Mouse (Mus musculus): Measurements from ENCODE around the gene Pawr.

The Pawr gene

DNA sequence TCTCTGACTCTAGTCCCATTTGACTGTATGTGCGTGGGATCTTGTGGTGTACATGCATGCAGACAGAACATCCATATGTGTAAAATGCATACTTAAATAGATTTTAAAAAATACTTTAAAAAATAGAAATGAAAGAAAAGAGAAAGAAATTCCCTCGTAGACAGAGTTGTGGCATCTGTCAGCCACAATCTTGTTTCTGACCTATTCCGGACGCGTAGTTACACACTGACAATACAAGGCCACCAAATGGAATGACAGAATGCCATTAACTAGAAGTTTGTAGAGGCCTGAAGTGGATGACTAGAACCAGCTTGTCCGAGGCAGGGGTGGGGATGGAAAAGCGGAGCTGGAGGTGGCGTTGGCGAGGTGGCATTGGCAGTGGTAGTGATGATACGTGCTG lies 60.2 kb downstream of the Pawr start:
- DNase-seq = peak; percentile 73

DNA sequence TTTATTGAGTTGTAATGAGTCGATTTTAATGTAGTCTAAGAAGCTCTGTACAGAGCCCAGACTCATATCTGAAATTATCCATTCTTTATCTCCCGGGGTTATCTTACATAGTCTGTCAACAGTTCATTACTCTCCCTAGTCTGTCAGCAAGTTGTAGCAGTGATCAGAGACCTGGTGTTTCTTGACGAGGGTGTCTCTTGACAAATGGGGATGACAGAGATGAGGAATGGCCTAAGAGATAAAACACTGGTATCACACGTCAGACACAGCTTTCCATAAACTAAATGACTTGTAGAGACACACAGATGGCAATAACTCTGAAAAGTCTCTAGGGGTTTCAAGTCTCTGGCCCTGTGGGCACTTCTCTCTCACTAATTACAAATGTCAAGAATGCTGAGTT lies 62.4 kb downstream of the Pawr start:
- peak; percentile 55 for DNase-seq

DNA sequence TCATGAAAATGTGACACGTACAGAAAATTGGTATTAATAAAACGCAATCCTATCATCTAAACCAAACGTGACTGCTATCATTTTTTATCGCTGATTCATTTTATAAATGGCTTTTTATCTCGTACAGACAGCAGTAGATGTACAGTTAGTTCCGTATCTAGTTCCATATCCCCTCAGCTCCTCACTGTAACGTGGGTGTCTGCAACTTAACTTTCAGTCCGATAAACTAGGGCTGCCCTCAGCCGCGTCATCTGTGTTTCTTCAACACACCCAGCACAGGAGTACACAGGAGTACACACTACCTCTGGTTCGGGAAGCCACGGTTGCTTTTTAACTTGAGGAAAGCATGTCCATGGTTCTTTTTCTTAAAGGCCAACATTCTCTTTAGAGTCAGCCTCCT lies 63.3 kb downstream of the Pawr start:
- peak; percentile 4 for DNase-seq

DNA sequence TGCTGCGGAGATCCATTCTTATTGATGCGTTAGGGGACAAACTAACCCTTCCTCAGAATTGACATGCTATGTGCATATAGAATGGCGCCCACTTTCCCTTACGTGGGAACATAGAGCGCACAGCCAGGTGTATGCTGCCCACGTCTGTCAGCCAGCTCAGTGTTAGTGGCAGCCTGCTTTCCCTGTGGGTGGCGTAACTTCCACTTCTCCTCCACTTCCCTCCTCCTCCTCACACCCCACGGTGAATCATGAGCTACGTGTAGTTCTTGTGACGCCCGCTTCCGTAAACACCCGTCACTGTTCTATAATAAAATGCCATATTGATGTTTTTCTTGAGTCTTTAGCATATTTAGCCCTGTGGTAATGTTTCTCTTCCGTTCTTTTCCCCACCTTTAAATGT lies 63.7 kb downstream of the Pawr start:
- DNase-seq = peak; percentile 58

DNA sequence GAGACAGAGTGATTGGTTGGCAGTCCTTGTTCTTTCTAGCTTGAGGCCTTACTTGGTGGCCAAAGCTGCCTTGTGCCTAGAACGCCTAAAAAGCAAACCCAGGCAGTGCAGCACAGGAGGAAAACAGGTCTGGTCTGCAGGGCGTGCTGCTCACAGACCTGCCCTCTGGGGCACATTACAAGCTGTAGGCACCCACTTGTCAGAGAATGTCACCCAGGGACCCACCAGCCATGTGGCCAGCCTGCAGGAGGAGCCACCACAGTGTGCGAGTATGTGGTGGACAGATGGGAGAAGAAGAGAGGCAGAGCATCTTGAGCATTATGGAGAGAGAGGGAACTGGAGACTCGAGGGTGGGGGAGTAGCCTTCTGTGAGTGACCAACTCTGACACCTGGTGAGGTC lies 70.8 kb downstream of the Pawr start:
- DNase-seq = peak; percentile 79

DNA sequence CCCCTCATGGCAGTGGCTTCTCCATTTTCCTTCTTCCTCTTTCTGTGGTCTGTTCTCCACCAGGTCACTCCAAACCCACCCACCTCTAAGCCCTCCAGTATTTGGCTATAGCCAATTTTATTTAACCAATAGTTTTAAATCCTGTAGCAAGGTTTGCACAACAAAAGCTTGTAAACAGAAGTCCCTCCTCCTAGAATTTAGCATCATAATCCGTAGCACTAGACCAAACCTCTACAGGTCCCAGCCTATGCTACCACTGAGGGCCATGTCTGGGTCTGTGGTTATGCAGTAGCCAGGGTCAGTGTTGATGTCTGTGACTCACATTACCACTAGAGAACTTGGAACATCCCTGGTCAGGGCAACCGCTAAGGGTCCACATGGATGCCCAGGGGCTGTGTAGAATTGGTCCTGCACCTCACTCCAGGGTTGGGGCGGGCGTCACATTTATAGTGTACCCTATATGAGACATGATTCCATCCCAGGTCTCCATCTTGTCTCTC lies 71.5 kb downstream of the Pawr start:
- peak; percentile 80 for DNase-seq

DNA sequence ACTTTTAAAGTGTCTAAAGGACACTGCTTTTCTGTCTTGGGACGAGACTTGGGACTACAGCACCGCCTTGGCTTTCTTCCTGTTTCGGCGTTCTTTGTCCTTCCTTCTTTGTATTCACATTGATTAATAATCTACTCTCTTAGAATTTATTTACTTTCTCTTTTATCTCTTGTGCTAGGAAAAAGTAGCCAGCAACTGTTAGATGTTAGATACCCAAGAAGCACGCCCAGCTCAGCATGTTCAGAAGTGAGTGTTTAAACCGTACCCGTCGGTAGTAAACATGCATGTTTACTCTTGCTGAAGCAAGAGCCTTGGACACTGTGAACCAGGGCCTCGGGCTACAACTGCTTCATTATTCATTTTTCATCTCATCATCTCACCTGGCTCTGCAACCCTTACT lies 72.2 kb downstream of the Pawr start:
- peak; percentile 45 for DNase-seq

DNA sequence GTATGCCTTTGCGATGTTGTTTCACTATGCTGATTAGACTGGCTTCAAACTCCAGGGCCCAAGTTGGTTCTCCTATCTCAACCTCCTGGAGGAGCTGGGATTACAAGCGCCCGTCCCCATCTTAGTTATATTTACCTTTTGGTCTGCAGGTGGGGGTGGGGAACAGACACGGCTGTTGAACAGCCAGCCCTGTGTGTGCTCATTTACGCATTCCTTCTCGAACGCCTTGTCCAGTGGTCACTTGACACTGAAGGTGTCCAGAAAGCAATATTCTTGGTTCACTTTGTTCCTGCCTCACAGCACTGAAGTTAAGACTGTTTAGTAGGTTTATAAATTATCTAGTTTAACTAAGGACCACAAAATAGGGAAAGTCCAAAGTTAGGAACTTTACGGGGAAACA lies 73.2 kb downstream of the Pawr start:
- DNase-seq = peak; percentile 59

DNA sequence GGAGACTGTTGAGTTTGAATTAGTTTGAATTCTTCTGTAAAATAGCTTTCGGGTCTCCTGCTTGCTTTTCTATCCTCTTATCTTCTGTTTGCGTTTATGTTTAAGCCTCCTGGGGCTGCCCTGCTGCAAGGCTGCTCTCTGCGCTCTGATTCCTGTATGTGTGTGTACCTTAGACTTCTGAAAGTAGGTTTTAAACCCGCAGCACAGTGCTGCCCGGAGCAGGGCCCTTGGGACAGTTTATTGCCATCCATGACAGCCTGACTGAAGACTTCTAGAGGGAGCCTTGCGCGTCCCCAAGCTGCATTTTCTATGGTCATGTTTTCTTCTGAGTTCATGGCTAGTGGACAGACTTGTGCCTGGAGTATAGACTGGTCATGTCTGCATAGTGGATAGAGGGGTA lies 74.0 kb downstream of the Pawr start:
- peak; percentile 61 for DNase-seq

DNA sequence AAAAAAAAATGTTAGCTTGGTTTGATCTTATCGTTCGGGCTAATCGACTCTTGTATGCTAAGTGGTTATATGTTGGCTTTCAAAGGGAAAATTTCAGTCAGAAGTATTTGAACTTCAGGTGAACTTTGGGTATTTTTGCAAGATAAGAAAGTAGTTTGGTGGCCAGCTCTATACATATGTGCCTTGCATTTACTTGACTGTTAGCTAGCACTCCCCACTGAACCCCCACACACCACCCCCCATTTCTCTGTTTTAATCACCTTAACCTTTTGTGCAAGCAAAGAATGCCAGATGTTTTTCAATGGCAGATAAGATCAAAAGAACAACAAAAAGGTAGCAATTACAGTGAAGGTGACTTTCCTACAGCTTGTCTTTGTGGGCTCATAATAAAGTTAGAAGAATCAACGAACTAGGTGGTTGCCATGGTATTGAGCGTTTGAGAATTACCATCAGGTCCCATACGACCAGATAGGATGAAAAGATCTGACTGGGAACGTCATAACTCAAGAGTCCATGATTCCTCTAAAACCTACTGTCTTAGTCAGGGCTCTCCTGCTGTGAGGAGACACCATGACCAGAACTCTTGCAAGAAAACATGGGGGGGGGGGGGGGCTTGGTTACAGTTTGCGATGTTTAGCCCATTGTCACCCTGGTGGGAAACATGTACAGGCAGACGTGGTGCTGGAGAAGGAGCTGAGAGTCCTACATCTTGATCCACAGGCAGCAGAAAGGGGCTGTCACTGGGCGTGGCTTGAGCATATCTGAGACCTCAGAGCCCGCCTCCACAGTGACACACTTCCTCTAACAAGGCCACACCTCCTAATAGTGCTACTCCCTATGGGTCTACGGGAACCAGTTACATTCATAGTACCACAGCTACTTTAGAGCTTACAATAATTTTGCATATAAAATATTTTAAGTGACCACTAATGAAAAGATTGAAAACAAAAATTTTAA lies 75.2 kb downstream of the Pawr start:
- DNase-seq = peak; percentile 82

DNA sequence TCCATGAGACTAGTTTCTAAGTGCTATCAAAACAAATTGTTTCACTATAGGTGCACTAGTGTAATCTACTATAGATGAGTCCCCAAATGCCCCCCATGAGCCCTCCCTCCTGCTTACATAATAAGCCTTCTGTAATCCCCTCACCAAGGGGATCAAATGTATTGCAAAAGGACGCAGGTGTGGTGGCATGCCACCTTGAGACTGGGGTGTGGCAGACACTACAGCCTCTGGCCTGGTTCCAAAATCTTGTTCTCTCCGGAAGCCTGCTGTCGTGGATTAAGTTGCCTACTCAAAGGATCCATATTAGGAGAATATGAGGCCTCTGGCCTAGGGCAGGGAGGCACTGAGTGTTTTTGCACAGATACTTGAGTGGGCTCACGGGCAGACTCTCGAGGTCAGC lies 76.1 kb downstream of the Pawr start:
- DNase-seq = peak; percentile 71

DNA sequence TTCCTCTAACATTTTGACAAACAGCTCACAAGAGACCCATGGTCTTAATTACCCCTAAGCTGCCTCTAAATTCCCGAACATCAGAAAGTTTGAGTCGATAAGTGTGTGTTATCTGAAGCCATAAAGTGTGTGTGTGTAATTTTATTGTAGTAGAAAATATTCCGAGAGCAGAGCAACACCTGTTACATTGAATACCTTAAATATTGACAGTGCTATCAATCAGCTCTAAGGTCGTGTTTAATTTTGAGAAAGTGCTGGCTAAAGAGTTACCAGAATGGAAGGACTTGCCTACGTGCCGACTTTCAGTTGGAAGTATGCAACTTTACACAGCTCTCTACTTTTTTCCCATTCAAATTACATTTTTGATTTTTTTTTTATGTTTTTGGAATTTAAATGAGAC lies 76.5 kb downstream of the Pawr start:
- no peak for DNase-seq

DNA sequence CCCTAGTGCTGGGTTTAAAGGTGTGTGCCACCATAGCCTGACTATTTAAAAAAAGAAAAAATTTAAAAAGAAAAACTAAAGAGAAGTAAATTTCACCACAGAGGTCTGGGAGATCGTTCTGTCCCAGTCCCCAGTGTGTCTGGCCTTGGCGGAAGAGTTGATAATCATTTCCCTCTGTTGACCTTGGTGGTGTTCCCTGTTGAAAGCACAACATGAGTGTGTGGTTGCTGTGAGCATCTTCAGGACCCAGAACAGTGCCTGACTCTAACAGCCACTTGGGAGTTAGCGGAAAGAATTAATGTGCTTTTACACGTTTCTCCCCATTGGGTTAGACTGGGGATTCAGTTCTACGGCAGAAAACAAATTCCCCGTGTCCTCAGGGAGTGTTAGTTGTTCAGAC lies 77.1 kb downstream of the Pawr start:
- peak; percentile 84 for DNase-seq

DNA sequence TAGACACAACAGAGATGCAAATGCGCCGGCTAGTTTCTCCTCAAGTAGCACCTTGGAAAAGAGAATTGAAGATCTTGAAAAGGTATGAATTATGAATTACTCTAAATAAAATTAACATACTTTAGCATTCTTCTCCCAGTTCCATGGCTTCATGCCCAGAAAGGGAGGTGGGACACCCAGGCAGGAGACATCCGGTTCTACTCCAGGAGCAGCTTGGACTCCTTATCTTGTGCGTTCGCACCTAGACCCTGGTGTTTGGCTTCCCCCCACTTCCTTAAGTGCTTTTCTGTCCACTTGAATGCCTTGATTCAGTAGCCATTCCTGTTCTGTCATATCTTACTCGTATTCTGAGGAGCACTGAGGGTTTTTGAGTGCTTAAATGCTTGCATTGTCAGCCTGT lies 77.6 kb downstream of the Pawr start:
- peak; percentile 75 for DNase-seq

DNA sequence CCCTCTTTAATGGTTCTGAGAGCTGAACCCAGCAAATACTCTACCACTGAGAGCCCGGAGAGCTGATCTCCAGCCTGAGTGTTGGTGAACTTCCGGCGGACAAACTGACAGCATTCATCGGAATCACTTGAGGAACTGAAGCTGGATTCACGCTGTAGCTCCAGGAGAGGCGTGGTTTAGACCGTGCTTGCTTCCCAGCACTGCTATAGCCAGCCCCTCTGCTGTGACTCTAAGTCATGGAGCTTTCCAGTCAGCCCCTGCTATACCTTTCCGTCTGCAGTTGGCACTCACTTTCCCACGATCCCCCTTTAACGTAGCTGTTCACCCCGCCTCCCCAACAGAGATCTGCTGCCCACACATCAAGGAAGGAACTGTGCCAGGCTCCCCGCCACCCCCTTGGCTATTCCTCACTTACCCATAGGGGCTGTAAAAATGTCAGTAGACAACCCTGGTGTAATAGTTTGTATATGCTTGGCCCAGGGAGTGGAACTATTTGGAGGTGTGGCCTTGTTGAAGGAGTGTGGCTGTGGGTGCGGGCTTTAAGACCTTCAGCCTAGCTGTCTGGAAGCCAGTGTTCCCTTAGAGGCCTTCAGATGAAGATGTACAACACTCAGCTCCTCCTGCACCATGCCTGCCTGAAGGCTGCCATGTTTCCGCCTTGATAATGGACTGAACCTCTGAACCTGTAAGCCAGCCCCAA lies 83.2 kb downstream of the Pawr start:
- peak; percentile 39 for DNase-seq

DNA sequence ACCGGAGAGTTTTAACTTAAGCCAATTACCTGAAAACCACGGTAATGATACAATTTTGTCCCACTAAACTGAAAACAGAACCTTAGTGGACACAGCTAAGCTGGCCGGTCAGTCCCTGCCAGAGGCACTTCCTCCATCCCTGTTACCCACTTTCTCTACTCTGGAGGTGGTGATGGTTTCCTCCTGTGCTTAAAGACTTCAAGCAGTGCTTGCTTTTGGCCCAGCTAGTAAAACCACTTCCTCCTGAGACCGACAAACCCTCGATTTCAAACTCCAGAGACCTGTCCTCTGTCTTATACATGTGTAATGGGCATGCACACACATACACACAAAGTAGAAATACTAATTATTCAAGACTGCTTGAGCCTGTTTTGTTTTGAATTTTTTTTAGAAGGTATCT lies 85.5 kb downstream of the Pawr start:
- peak; percentile 34 for DNase-seq

DNA sequence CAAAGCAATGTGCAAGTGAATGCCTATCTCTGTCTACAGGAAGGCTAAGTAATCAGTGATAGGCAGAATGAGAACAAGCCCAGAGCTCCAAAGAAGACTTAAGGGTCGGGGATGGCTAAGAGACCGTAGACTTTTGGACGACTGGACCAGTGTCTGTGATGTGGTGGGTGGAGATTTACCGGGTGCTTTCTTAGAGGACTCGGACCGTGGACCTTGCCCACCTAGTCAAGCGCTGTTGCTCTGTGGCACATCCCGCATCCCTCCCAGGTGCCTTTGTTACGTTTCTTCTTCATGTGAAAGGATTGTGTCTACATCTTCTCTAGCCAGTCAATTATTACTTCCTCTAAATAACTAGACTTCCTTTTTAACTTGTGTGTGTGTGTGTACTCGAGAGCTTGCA lies 98.6 kb downstream of the Pawr start:
- DNase-seq = peak; percentile 44

DNA sequence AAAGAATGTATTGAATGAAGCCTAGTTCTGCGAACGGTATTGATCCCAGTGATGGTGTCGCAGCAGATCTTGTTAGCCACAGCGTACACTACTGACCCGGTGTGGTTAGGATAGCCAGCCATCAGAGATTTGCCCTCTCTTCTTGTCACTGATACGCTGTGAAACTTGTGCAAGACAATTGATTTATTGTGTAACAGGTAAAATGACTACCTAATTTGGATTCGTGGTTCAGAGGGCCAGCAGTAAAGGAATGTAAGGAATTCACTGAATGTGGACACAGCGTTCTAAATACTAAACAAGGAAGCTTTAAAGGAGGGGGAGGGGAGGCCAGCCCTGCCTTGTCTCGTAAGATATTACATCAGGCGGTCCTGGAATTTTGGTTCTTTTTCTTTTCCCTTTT lies 100.3 kb downstream of the Pawr start:
- DNase-seq = peak; percentile 31

DNA sequence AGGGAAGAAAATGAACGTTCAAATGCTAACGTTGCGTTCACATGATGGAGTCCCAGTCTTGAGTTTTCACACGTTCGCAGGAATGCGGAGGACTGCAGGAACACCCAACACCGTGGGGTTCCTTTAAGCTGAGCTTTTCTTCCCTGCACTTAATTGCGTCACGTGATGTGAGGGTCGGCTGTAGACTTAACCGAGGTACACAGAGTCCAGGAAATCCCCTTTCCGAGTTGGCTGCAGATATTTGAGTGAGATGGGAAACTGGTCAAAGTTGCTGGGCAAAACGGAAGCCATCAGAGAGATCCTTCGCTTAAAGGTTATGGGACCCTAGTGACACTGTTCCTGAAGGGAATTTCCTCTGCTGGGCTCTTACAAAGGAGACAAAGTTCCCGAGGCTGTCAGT lies 102.1 kb downstream of the Pawr start:
- DNase-seq = peak; percentile 89

DNA sequence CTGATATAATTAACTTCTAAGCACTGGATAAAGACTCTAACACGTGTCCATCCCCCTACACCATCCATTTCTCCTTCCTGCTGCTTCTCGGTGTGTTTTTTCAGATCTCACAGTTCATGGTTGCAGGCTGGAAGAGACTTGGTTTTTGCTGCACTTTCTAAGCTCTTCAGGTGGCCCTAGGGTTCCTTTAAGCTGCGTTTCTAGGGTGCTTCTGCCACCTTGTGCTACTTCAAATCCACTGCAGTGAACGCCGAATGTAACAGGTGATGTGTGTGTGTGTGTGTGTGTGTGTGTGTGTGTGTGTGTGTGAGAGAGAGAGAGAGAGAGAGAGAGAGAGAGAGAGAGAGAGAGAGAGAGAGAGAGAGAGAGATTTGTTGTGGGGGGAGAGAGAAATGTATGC lies 103.7 kb downstream of the Pawr start:
- peak; percentile 79 for DNase-seq

DNA sequence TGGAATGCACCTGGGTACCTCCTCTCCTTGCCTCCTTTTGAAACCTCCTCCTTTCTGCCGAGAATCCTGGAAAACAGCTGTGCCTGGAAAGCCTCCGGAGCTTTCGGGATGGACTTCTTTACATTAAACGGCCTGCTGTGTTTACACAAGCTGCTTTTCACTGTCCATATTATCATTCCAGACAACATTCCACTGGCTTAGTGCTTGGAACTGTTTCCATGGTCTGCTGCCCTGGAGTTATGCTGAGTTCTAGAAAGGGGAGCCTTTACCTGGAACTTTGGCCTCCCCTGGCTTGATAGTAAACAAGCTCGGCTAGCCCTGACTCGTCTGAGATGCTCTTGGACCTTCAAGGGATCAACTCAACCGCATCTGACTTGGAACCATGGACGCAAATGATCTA lies 104.4 kb downstream of the Pawr start:
- DNase-seq = peak; percentile 76

DNA sequence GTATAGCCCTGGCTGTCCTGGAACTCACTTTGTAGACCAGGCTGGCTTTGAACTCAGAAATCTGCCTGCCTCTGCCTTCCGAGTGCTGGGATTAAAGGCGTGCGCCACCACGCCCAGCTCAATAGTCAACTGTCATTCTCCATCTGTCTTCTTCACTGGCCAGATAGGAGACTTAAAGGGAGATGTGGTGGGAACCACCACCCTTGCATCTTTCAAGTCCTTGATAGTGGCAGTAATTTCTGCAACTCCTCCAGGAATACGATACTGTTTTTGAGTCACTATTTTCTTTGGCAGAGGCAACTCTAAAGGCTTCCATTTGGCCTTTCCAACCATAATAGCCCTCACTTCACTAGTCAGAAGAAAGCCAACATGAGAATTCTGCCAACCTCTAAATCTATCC lies 108.3 kb downstream of the Pawr start:
- peak; percentile 92 for DNase-seq

DNA sequence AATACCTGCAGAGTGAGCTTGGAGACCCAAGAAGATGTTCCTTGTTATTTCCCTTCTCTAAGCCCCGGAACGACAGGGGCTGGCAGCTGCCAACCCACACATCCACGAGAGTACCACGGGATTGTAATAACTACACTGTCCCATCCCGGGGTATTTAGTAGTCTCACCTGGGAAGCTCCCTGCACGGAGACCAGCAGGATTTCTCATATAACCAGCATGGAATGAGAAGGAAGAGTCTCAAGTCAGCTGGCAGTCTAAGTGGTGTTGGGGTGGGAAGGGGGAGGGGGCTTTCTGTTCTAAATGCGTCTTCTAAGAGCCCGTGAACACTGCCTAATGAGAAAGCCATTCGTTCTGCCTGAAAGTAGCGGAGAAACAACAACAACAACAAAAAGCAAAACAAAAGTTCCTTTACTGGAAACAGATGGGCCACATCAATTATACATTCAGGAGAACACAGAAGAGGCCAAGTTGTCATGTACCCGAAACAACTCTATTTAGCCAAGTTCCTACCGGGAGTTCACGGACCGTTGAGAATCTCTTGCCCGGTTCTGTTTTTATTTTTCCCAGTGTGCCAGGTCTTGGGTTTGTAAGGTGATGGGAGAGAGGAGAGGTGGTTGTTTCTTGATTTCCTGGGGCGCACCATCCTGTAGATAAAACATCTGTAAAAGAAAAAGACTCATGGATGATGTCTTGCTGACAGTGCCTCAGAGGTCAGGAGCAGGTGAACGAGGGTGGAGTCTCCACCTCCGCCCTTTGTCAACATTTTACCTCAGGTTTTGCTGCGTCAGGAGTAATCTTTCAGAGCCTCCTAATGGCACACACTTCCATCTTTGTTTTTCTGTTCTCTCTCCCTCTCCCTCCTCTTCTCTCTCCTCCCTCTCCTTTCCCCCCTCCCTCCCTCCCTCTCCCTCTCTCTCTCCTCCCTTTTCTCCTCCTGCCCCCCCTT lies 112.3 kb downstream of the Pawr start:
- peak; percentile 92 for DNase-seq
